Mouse (Mus musculus) intestine, embryonic 15.5 days (tissue): ENCODE results near the gene Osbpl5. TPM values are rescaled to one million over a fixed set of nuclear protein-coding genes. Genes with fewer than 3 reads are reported as not detected.

Experiments
- ATAC-seq: fragments of 200-750 bp; cut with Nextera tagmentation; 2 replicates; pipeline ENCODE4 v1.8.0; 2017; ENCODE audit warnings: moderate TSS enrichment, moderate library complexity
- H3K27ac ChIP-seq: fragments of 300-500 bp; sonication (generic); 2 replicates; pipeline ENCODE4 v1.5.1; 2015; ENCODE audit warnings: mild to moderate bottlenecking, inconsistent platforms
- H3K27me3 ChIP-seq: fragments of 300-500 bp; sonication (generic); replicated peaks from 2 replicates; pipeline ENCODE4 v1.6.1; 2015; ENCODE audit warnings: inconsistent platforms
- H3K36me3 ChIP-seq: fragments of 300-500 bp; sonication (generic); 2 replicates; pipeline ENCODE4 v1.6.1; 2015; ENCODE audit warnings: inconsistent platforms
- H3K4me1 ChIP-seq: fragments of 300-500 bp; sonication (generic); replicated peaks from 2 replicates; pipeline ENCODE4 v1.6.1; 2015; ENCODE audit warnings: inconsistent platforms
- H3K4me2 ChIP-seq: fragments of 300-500 bp; sonication (generic); replicated peaks from 2 replicates; pipeline ENCODE4 v1.6.1; 2015; ENCODE audit warnings: mild to moderate bottlenecking, inconsistent platforms
- H3K4me3 ChIP-seq: fragments of 300-500 bp; sonication (generic); replicated peaks from 2 replicates; pipeline ENCODE4 v1.5.1; 2015; ENCODE audit warnings: inconsistent platforms
- H3K9ac ChIP-seq: fragments of 300-500 bp; sonication (generic); 2 replicates; pipeline ENCODE4 v1.6.1; 2015; ENCODE audit warnings: inconsistent platforms
- H3K9me3 ChIP-seq: fragments of 300-500 bp; sonication (generic); 2 replicates; pipeline ENCODE4 v1.6.1; 2016; ENCODE audit warnings: inconsistent platforms
- WGBS: fragments of 180-500 bp; shearing (Covaris S2); methylation state at CpG from one replicate; pipeline ENCODE4 v1.1.7; 2015; 5-methylcytosine and 5-hydroxymethylcytosine counted together
- polyA plus RNA-seq: library from polyadenylated mRNA; unstranded; fragments of >200 nt; fragmentation: Nextera tagmentation; extraction: Ambion mirVana; gene quantifications from 2 replicates; pipeline ENCODE4 v1.2.1, GENCODE M21; 2015

The Osbpl5 gene
- polyA plus RNA-seq, result 25.6 and 25.9 TPM in 2 replicates

- Histone ChIP-seq H3K9me3 (no peaks in the 10 kb centered on the region), H3K4me2 (peak within 1 kb of the TSS; percentile 91), H3K9ac (peak within 1 kb of the TSS; percentile 44; the same call in 1 of the 2 replicates), H3K27me3 (0 out of 2 replicates have a peak, but pooled peaks cover 11% of the 10 kb centered on the region), H3K27ac (no peak within 1 kb of the TSS), H3K4me1 (peaks cover 12% of the 10 kb centered on the region), H3K36me3 (no peaks in the 10 kb centered on the region), H3K4me3 (peak within 1 kb of the TSS; percentile 37)
- ATAC-seq, result peak; percentile 18
- WGBS, result 23% methylated on average over 22 of the region's 22 CpGs
These were observed at the start of gene Osbpl5 for GRCm38 (mm10) chr7:143756125-143757026. TSS of gene Osbpl5 (minus strand) at chr7:143756985.

- Histone ChIP-seq H3K27me3 (no peaks in the 10 kb centered on the region), H3K4me3 (no peak overlapping the region), H3K9me3 (no peaks in the 10 kb centered on the region), H3K36me3 (peaks cover 39% of the 10 kb centered on the region), H3K4me2 (no peak overlapping the region), H3K9ac (no peak overlapping the region), H3K4me1 (0 out of 2 replicates have a peak, but pooled peaks cover 6% of the 10 kb centered on the region), H3K27ac (no peak overlapping the region)
- peak; percentile 52 for ATAC-seq
- WGBS, result 53% methylated on average over 5 of the region's 5 CpGs
These were observed 48.4 kb upstream of the Osbpl5 start for GRCm38 (mm10) chr7:143805199-143805624.

- Histone ChIP-seq H3K27me3 (no peaks in the 10 kb centered on the region), H3K27ac (no peak overlapping the region), H3K4me2 (no peak overlapping the region), H3K9me3 (no peaks in the 10 kb centered on the region), H3K4me3 (no peak overlapping the region), H3K36me3 (peaks cover 29% of the 10 kb centered on the region), H3K4me1 (0 out of 2 replicates have a peak, but pooled peaks cover 6% of the 10 kb centered on the region), H3K9ac (no peak overlapping the region)
- 82% methylated on average over 8 of the region's 8 CpGs for WGBS
- no peak for ATAC-seq
These were observed 44.6 kb upstream of the Osbpl5 start for GRCm38 (mm10) chr7:143801195-143802065.

DNA sequence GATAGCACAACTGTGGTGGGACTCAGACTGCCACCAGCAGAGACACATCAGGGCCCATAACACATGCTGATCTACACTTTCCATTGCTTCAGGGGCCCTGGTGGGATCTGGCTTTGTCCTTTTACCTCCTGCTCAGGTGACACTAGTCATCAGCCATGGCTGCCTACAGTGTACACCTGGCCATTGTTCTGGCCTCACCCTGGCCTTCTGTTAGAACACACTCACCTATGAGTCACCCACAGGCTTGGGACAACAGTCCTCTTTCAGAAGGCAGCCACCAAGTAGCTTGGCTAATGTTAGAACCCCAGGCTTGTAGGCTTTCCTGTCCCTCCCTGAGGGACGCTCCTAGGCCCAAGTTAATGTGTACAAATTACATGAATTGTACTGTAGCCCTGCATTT, 44.0 kb upstream of the Osbpl5 start:
- Histone ChIP-seq H3K27ac (no peak overlapping the region), H3K36me3 (peaks cover 34% of the 10 kb centered on the region), H3K27me3 (no peaks in the 10 kb centered on the region), H3K4me2 (no peak overlapping the region), H3K9me3 (no peaks in the 10 kb centered on the region), H3K9ac (no peak overlapping the region), H3K4me1 (0 out of 2 replicates have a peak, but pooled peaks cover 6% of the 10 kb centered on the region), H3K4me3 (no peak overlapping the region)
- WGBS, result 79% methylated on average over 1 of the region's 1 CpGs
- no peak for ATAC-seq

DNA sequence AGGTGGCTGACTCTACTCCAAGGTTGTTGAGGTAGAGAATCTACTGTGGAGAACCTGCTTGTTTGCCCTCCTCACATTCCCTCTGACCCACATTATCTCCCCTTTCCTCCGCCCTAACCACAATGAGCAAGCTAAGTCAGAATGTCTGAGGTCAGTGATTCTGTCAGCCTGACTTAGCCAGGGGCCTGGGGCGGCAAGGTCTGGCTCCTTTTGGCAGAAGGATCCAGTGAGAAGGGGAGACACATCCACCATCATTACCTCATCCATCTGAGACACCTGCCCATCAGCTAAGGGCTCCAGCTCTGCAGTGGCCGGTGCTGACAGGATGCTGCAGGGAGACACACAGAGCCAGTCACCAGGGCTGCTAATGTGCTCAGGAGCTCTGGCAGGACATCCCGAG, 42.0 kb upstream of the Osbpl5 start:
- Histone ChIP-seq H3K4me1 (no peaks in the 10 kb centered on the region), H3K4me3 (no peak overlapping the region), H3K9me3 (no peaks in the 10 kb centered on the region), H3K9ac (no peak overlapping the region), H3K27ac (no peak overlapping the region), H3K4me2 (no peak overlapping the region), H3K36me3 (peaks cover 29% of the 10 kb centered on the region), H3K27me3 (no peaks in the 10 kb centered on the region)
- 90% methylated on average over 4 of the region's 4 CpGs for whole genome bisulfite sequencing
- no peak for ATAC-seq

DNA sequence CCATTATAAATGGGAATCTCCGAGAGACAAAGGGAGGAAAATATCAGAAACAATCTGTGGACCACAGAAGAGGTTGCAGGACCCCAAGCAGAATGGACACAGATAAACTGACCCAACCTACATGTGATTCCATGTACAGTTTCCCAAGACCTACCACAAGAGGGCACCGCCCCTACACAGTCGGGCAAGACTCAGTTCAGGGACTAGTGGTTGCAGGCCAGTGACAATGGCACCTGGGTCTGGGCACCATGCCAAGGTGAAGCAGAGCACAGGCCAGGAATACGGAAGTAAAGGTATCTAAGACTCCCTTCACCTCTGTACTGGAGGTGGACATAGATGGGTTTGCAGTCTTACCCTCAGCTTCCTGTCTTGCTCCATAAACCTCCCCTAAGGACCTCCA, 36.3 kb upstream of the Osbpl5 start:
- Histone ChIP-seq H3K27ac (no peak overlapping the region), H3K4me3 (no peak overlapping the region), H3K4me2 (no peak overlapping the region), H3K9me3 (no peaks in the 10 kb centered on the region), H3K9ac (no peak overlapping the region), H3K27me3 (no peaks in the 10 kb centered on the region), H3K4me1 (no peaks in the 10 kb centered on the region), H3K36me3 (peaks cover 13% of the 10 kb centered on the region)
- peak; percentile 83 for ATAC-seq
- 59% methylated on average over 4 of the region's 4 CpGs for WGBS

GRCm38 (mm10) chr7:143792336-143792985, 35.7 kb upstream of the Osbpl5 start:
- Histone ChIP-seq H3K4me2 (no peak overlapping the region), H3K9me3 (no peaks in the 10 kb centered on the region), H3K4me3 (no peak overlapping the region), H3K9ac (no peak overlapping the region), H3K27ac (no peak overlapping the region), H3K27me3 (no peaks in the 10 kb centered on the region), H3K4me1 (no peaks in the 10 kb centered on the region), H3K36me3 (peaks cover 12% of the 10 kb centered on the region)
- peak; percentile 43; the same call in 1 of the 2 replicates for ATAC-seq
- WGBS, result 68% methylated on average over 6 of the region's 6 CpGs

GRCm38 (mm10) chr7:143783996-143784829, 27.4 kb upstream of the Osbpl5 start, which contains the start of gene Mrgpre:
TSS of gene Mrgpre (minus strand) at chr7:143784500.
- WGBS, result 2% methylated on average over 21 of the region's 21 CpGs
- peaks cover 19% of the 10 kb centered on the region for H3K4me1 ChIP-seq
- peak within 1 kb of the TSS; percentile 40 for H3K4me3 ChIP-seq
- peak within 1 kb of the TSS; percentile 73 for H3K27ac ChIP-seq
- peak within 1 kb of the TSS; percentile 47 for H3K9ac ChIP-seq
- H3K4me2 ChIP-seq, result peak within 1 kb of the TSS; percentile 82
- no peaks in the 10 kb centered on the region for H3K36me3 ChIP-seq
- peak; percentile 89 for ATAC-seq
- no peaks in the 10 kb centered on the region for H3K9me3 ChIP-seq
- no peaks in the 10 kb centered on the region for H3K27me3 ChIP-seq

DNA sequence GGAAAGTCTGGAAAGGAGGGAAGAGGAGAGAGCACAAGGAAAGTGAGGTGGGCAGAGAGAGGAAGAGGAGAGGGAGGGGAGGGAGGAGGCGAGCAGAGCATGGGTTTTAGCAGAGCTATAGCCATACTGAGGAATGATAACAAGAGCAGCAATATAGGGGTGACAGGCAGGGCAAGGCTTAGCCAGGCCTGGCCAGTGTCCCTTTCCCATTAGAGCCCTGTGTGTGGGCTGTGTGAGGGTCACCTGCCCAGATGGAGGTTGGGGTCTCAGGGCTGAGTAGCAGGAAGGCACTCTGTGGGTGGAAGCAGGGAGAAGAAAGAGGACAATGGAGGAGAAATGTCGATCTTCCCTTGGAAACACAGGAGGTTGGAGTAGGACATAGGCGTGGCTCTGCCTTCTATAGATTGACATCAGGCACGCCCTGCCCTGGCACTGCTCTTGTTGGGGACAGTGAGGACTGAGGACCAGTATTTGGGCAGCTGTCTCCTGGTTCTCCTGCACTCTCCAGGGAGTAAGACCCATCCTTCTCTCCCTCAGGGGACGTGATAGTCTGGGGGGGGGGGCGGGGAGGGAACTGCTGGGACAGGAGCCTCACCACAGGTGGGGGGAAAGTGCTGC, 26.7 kb upstream of the Osbpl5 start:
- Histone ChIP-seq H3K27ac (peak overlapping the region; percentile 73), H3K9ac (peak overlapping the region; percentile 47), H3K4me3 (peak overlapping the region; percentile 40), H3K9me3 (no peaks in the 10 kb centered on the region), H3K4me1 (peaks cover 19% of the 10 kb centered on the region), H3K4me2 (peak overlapping the region; percentile 82), H3K27me3 (no peaks in the 10 kb centered on the region), H3K36me3 (no peaks in the 10 kb centered on the region)
- WGBS, result 24% methylated on average over 6 of the region's 6 CpGs
- peak; percentile 61 for ATAC-seq

- H3K4me2 ChIP-seq, result no peak overlapping the region
- H3K36me3 ChIP-seq, result no peaks in the 10 kb centered on the region
- H3K27ac ChIP-seq, result no peak overlapping the region
- no peak overlapping the region for H3K4me3 ChIP-seq
- H3K9me3 ChIP-seq, result no peaks in the 10 kb centered on the region
- ATAC-seq, result no peak
- 0 out of 2 replicates have a peak, but pooled peaks cover 2% of the 10 kb centered on the region for H3K4me1 ChIP-seq
- no peak overlapping the region for H3K9ac ChIP-seq
- H3K27me3 ChIP-seq, result no peaks in the 10 kb centered on the region
- 36% methylated on average over 2 of the region's 2 CpGs for WGBS
These were observed 20.6 kb upstream of the Osbpl5 start for GRCm38 (mm10) chr7:143777375-143777774.

- 24% methylated on average over 3 of the region's 3 CpGs for WGBS
- Histone ChIP-seq H3K4me2 (no peak overlapping the region), H3K4me1 (0 out of 2 replicates have a peak, but pooled peaks cover 2% of the 10 kb centered on the region), H3K27me3 (no peaks in the 10 kb centered on the region), H3K9ac (no peak overlapping the region), H3K27ac (no peak overlapping the region), H3K4me3 (no peak overlapping the region), H3K36me3 (no peaks in the 10 kb centered on the region), H3K9me3 (no peaks in the 10 kb centered on the region)
- peak; percentile 79 for ATAC-seq
These were observed 19.4 kb upstream of the Osbpl5 start for GRCm38 (mm10) chr7:143776137-143776536.
